Mouse (Mus musculus) cortical plate, adult 2 months (tissue): ENCODE data around the gene Aurkb. TPM values are rescaled to one million over a fixed set of nuclear protein-coding genes. Genes with fewer than 3 reads are reported as not detected.
A peak's percentile ranks its signal among the peaks of the same experiment; 100 is the strongest.

ENCODE experiments used
- H3K27ac ChIP-seq: fragments of 200-500 bp; 2 replicates; pipeline ENCODE4 v1.5.1; 2012; ENCODE audit warnings: low read length, control low read depth, inconsistent platforms; ENCODE audit not compliant: insufficient read depth
- H3K4me1 ChIP-seq: fragments of 200-500 bp; 2 replicates; pipeline ENCODE4 v1.6.1; 2011; ENCODE audit warnings: low read length; ENCODE audit not compliant: control insufficient read depth, insufficient read depth
- H3K4me3 ChIP-seq: fragments of 200-500 bp; 2 replicates; pipeline ENCODE4 v1.5.1; 2011; ENCODE audit warnings: mild to moderate bottlenecking, low read length, control low read depth; ENCODE audit not compliant: insufficient read depth
- CTCF ChIP-seq: fragments of 200-500 bp; IDR thresholded peaks from 2 replicates; pipeline ENCODE4 v1.5.1; 2011; ENCODE audit warnings: mild to moderate bottlenecking, control low read depth, low read length; ENCODE audit not compliant: insufficient read depth; ENCODE audit errors: extremely low read depth
- POLR2A ChIP-seq: fragments of 200-500 bp; IDR thresholded peaks from 2 replicates; pipeline ENCODE4 v1.6.1; 2011; ENCODE audit warnings: mild to moderate bottlenecking, low read length, control low read depth; ENCODE audit not compliant: insufficient read depth; ENCODE audit errors: extremely low read depth
- polyA plus RNA-seq: library from polyadenylated mRNA; depleted of rRNA; stranded (reverse); fragments of >200 nt; gene quantifications from 2 replicates; pipeline ENCODE4 v1.2.3, GENCODE M21; 2012

Gene Aurkb
- polyA plus RNA-seq, 1 experiment, result 1.2 TPM

DNA sequence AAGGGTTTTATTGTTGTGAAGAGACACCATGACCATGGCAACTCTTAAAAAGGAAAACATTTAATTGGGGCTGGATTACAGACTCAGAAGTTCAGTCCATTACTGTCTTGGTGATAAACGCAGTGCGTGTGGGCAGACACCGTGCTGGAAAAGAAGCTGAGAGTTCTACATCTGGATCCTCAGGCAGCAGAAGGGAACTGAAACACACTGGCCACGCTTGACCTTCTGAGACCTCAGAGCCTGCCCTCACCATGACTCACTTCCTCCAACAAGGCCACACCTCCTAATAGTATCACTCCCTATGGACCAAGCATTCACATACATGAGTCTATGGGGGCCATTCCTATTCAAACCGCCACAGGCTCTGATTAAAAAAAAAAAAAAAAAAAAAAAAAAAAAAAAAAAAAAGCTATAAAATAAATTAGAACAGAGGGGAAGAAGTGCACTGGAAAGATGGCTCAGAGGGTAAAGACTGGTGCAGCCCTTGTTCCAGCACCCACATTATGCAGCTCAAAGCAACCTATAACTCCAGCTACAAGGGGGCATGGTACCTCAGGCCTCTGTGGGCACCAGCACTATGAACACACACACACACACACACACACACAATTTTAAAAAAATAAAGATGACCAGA lies 33.5 kb downstream of the Aurkb start:
- 0 out of 2 replicates have a peak, but pooled peaks cover 2% of the 10 kb centered on the region for H3K4me1 ChIP-seq
- TF ChIP-seq POLR2A (no peak), CTCF (no peak)
- H3K4me3 ChIP-seq, result no peak overlapping the region
- no peak overlapping the region for H3K27ac ChIP-seq

GRCm38 (mm10) chr11:69080102-69080854 lies 34.8 kb downstream of the Aurkb start:
- H3K27ac ChIP-seq, result no peak overlapping the region
- TF ChIP-seq CTCF (no peak), POLR2A (no peak)
- no peaks in the 10 kb centered on the region for H3K4me1 ChIP-seq
- no peak overlapping the region for H3K4me3 ChIP-seq

DNA sequence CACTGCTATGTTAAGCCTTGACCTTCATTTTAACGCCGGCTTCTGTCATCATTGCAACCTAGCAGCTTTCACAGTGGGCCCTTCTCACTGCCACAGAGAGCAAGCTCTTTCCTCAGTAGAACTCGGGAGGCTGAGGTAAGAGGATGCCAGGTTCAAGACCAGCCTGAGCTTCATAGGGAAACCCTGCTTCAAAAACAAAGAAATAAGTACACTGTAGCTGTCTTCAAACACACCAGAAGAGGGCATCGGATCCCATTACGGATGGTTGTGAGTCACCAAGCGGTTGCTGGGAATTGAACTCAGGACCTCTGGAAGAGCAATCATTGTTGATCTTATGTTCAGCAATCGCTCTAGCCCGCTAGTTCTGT lies 35.4 kb downstream of the Aurkb start:
- H3K4me1 ChIP-seq, result no peaks in the 10 kb centered on the region
- no peak overlapping the region for H3K4me3 ChIP-seq
- TF ChIP-seq POLR2A (no peak), CTCF (no peak)
- no peak overlapping the region for H3K27ac ChIP-seq

DNA sequence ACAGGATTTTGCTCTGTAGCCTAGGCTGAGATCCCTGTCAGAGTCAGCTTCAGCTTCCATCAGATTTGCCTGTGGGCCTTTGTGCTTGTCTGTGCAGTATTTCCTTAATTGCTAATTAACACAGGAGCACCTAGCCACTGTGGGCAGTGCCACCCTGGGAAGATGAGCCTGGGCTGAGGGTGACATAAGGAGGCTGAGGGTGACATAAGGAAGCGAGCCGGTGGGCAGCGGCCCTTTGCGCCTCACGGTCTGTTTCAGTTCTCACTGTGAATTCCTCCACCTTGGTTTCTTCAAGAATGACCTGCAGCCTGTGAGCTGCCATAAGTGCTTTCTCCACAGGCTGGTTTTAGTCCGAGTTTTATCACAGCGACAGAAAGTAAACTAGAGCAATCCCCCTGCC lies 36.2 kb downstream of the Aurkb start:
- Histone ChIP-seq H3K4me3 (no peak overlapping the region), H3K27ac (no peak overlapping the region), H3K4me1 (peaks cover 1% of the 10 kb centered on the region)
- TF ChIP-seq CTCF, result no peak
- no peak for TF ChIP-seq POLR2A

DNA sequence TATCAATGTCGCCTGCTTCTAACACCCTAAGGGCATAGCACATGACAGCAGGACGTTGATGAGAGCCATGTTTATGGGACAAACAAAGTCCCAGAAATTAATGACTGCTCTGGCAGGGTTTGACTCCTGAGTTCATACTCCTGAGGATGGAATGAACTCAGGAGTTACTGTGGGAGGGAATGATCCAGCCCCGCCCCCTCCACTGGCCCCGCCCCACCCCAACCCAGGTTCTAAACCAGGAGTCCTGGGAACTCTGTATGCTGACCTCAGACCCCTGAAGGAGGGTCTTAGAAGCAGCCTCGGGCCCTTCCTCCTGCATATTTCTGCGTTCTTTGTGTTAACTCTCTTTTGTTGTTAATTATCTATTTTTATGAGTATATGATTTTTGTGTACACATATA lies 40.2 kb downstream of the Aurkb start:
- Histone ChIP-seq H3K27ac (no peak overlapping the region), H3K4me3 (no peak overlapping the region), H3K4me1 (peaks cover 3% of the 10 kb centered on the region)
- TF ChIP-seq POLR2A, result no peak
- no peak for TF ChIP-seq CTCF

DNA sequence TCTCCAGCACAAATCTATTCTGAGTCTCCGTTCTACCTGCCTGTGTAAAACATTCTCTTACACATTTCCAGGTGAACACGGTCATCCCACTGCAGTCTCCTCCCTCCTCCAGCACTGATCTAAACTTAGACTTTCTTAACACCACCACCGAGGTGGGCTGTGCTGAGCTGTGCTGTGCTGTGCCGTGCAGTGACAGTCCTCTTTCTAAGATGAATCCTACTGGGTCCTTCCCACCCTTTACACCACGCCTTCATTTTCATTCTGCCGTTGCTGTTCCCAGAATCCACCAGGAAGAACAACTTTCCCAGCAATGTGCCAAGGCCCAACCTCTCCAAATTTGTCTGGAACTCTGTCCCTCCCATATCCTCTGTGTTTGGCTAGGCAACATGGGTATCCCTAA lies 40.9 kb downstream of the Aurkb start:
- TF ChIP-seq POLR2A (peak; percentile 84), CTCF (no peak)
- Histone ChIP-seq H3K4me3 (no peak overlapping the region), H3K4me1 (peaks cover 3% of the 10 kb centered on the region), H3K27ac (peak overlapping the region; percentile 98)

DNA sequence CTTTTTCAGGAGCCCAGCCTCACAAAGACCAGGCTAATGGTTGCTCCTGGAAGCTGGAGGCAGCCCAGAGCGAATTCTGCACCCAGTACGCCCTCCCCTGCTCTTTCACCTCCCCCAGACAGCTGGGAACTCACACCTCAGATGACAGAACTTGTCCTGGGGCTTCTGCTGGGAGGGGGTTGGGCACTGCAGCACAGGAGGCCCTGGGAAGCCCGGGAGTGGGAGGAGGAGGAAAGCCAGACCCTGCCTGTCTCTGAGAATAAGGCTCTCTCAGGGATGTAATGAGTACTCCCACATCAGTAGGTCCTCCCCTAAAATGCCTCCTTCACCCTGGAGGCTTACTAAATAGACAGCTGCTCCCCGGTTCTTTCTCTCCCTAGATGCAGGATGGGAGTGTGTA lies 41.6 kb downstream of the Aurkb start:
- H3K27ac ChIP-seq, result peak overlapping the region; percentile 98
- H3K4me3 ChIP-seq, result no peak overlapping the region
- no peak for TF ChIP-seq POLR2A
- no peak for TF ChIP-seq CTCF
- peaks cover 3% of the 10 kb centered on the region for H3K4me1 ChIP-seq

GRCm38 (mm10) chr11:69087597-69087996 lies 42.1 kb downstream of the Aurkb start:
- Histone ChIP-seq H3K4me3 (peak overlapping the region; percentile 96; the same call in 1 of the 2 replicates), H3K27ac (peak overlapping the region; percentile 98)
- TF ChIP-seq CTCF (no peak), POLR2A (no peak)

GRCm38 (mm10) chr11:69088103-69088855 lies 42.8 kb downstream of the Aurkb start, which contains the start of gene Vamp2:
Gene Vamp2, plus strand, starts transcription at chr11:69088490.
- peak within 1 kb of the TSS; percentile 96 for H3K4me3 ChIP-seq
- H3K4me1 ChIP-seq, result peaks cover 3% of the 10 kb centered on the region
- TF ChIP-seq CTCF, result no peak
- TF ChIP-seq POLR2A, result peak; percentile 42; the same call in 1 of the 2 replicates
- peak within 1 kb of the TSS; percentile 100 for H3K27ac ChIP-seq

More at GRCm38 (mm10) chr11:69087597-69087996, 42.1 kb downstream of the Aurkb start:
- H3K4me1 ChIP-seq, result peaks cover 3% of the 10 kb centered on the region
